ENCODE assay signal across 18 mouse cellular contexts in the genomic region with DNA sequence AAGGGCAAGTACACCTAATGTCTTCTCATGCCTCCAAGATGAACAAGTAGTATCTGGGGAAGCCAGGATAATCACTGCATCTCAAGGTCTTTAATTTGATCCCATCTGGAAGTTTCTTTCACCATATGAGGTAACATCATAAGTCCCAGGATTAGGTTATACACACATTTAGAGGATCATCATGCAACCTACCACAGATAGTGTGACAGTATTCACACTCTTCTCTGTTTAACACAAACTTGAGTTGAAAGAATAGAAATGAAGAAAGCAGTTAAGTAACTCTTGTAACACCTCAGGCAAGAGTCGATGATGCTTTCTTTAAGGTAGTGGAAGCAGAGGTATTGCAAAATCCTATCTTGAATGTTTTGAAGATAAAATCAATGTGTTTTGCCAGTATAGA.
"Had no signal": no experiment of that assay in that cellular context is flagged by ENCODE, and none has a peak within 500 bp of the region (broad histone marks: within the 10 kb centered on the region; RNA-seq: fewer than 3 reads in every experiment).

No protein-coding gene starts in this region.

- DNase-seq: cerebellum, adult 2 months; cerebellum, adult 8-10 months; cerebellum, adult 9-10 months; cerebellum, adult 9-11 months; cerebellum, postnatal 10 days; cerebellum, postnatal 14 days; cerebellum, postnatal 25 days; cerebellum, postnatal 36 days; embryo, embryonic 11 days; forebrain, postnatal 0 days; gastrocnemius, adult 2 months; gastrocnemius, postnatal 10 days; gastrocnemius, postnatal 14 days; gastrocnemius, postnatal 25 days; gastrocnemius, postnatal 36 days; heart, adult 11 months; heart, adult 18-20 months; heart, adult 2 months had no signal
